Mouse (Mus musculus) heart, adult 2 months (tissue): ENCODE data around the gene Gpr176.

ENCODE experiments used
- CTCF ChIP-seq: fragments of 200-600 bp; IDR thresholded peaks from 2 replicates; pipeline ENCODE4 v1.8.1; 2022; ENCODE audit warnings: antibody characterized with exemption, mild to moderate bottlenecking, moderate library complexity
- POLR2A ChIP-seq: fragments of 200-500 bp; IDR thresholded peaks from 2 replicates; pipeline ENCODE4 v1.6.1; 2011; ENCODE audit warnings: mild to moderate bottlenecking, low read depth, low read length, control low read depth; ENCODE audit not compliant: insufficient read depth

DNA sequence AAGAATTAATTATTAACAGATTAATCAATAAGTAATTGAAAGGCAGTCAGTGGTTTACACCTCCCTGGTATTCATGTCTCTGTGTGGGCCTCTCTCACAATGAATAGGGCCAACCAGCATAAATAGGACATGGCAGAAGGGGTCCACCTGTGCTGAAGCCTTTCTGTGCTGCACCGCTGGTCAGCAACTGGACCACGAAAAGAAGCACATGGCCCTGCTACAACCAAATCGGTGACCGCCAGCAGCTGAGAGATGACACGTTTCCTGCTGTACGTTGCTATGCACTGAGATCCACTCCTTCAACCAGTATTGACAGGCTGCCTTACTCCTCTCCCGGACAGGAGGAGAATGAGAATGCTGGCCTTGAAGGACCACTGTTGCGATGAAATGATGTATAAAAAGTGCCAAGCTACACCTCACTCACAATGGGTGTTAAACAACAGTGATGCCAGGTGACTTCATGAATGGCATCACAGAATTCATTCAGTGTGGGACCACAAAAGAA is 72.1 kb downstream of the Gpr176 start:
- TF ChIP-seq POLR2A (no peak), CTCF (no peak)
